In the genomic region with DNA sequence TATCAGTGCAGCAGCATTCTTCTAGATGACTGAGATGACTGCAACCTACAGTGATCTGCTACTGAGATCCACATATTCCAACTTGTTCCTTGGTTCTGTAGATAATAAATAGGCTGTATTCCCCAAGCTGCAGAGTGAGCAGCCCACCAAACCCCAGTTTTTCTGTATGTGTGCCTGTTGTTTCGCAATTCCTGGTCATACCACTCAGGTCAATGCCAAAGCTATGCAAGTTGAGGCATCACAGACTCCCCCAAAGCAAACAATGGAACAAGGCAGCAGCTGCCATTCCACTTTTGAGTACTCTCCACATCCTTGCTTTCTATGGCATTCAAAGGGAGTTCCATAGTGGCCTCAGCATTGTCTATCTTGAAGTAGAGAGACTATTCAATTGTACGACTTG, we compare ENCODE assay signal across 35 mouse cellular contexts.
"Had no signal": no experiment of that assay in that cellular context is flagged by ENCODE, and none has a peak within 500 bp of the region (broad histone marks: within the 10 kb centered on the region; RNA-seq: fewer than 3 reads in every experiment).

No protein-coding gene starts in this region.

- ATAC-seq: hindbrain, embryonic 16.5 days; hindbrain, postnatal 0 days; inflammation-experienced regulatory T-cells, adult 6 months; intestine, embryonic 15.5 days; intestine, embryonic 16.5 days; intestine, postnatal 0 days had no signal

- H3K4me1 ChIP-seq: heart, embryonic 10.5 days; heart, embryonic 12.5 days; heart, embryonic 13.5 days; heart, embryonic 15.5 days; hindbrain, embryonic 10.5 days; hindbrain, embryonic 12.5 days; hindbrain, embryonic 13.5 days; hindbrain, embryonic 15.5 days; intestine, embryonic 15.5 days; kidney, embryonic 15.5 days had no signal

- H3K4me2 ChIP-seq: heart, embryonic 11.5 days; heart, embryonic 12.5 days; heart, embryonic 13.5 days; heart, embryonic 15.5 days; hindbrain, embryonic 12.5 days; hindbrain, embryonic 13.5 days; hindbrain, embryonic 14.5 days; hindbrain, embryonic 15.5 days; intestine, embryonic 15.5 days; kidney, embryonic 15.5 days had no signal

- H3K9ac ChIP-seq: heart, embryonic 12.5 days; heart, embryonic 13.5 days; heart, embryonic 15.5 days; hindbrain, embryonic 12.5 days; hindbrain, embryonic 13.5 days; hindbrain, embryonic 14.5 days; hindbrain, embryonic 15.5 days; intestine, embryonic 15.5 days; kidney, embryonic 15.5 days had no signal

- H3K4me3 ChIP-seq: heart, embryonic 10.5 days; heart, embryonic 12.5 days; heart, embryonic 13.5 days; heart, embryonic 15.5 days; hindbrain, embryonic 10.5 days; hindbrain, embryonic 12.5 days; hindbrain, embryonic 13.5 days; hindbrain, embryonic 15.5 days; intestine, embryonic 15.5 days; kidney, embryonic 15.5 days; layer of hippocampus, adult 2 months had no signal

- H3K27me3 ChIP-seq: heart, embryonic 12.5 days; heart, embryonic 13.5 days; heart, embryonic 15.5 days; hindbrain, embryonic 12.5 days; hindbrain, embryonic 13.5 days; hindbrain, embryonic 15.5 days; intestine, embryonic 15.5 days; kidney, embryonic 15.5 days had no signal

- H3K9me3 ChIP-seq: heart, embryonic 10.5 days; heart, embryonic 12.5 days; heart, embryonic 13.5 days; heart, embryonic 15.5 days; hindbrain, embryonic 10.5 days; hindbrain, embryonic 12.5 days; hindbrain, embryonic 13.5 days; hindbrain, embryonic 15.5 days; intestine, embryonic 15.5 days; kidney, embryonic 15.5 days had no signal

- DNase-seq: heart, postnatal 10 days; heart, postnatal 14 days; heart, postnatal 36 days; heart, postnatal 4 days; kidney, adult 11 months; kidney, adult 18-20 months; kidney, adult 2 months; kidney, adult 8-10 months; kidney, adult 9 months; kidney, postnatal 10 days; kidney, postnatal 14 days; kidney, postnatal 25 days; kidney, postnatal 36 days; kidney, postnatal 4 days; layer of hippocampus, adult 9-11 months; layer of hippocampus, postnatal 36 days had no signal

- H3K27ac ChIP-seq: heart, embryonic 10.5 days; heart, embryonic 13.5 days; heart, embryonic 15.5 days; hindbrain, embryonic 10.5 days; hindbrain, embryonic 12.5 days; hindbrain, embryonic 13.5 days; hindbrain, embryonic 14.5 days; hindbrain, embryonic 15.5 days; hindbrain, postnatal 0 days; intestine, embryonic 15.5 days; kidney, embryonic 15.5 days; kidney, postnatal 0 days; layer of hippocampus, adult 2 months had no signal

- H3K36me3 ChIP-seq: heart, embryonic 10.5 days; heart, embryonic 12.5 days; heart, embryonic 13.5 days; heart, embryonic 15.5 days; hindbrain, embryonic 10.5 days; hindbrain, embryonic 12.5 days; hindbrain, embryonic 13.5 days; hindbrain, embryonic 15.5 days; intestine, embryonic 15.5 days; kidney, embryonic 15.5 days had no signal
